Mouse (Mus musculus) olfactory bulb, adult 2 months (tissue): ENCODE measurements around the gene Sgpp1.

Experiments used
- CTCF ChIP-seq: fragments of 200-500 bp; IDR thresholded peaks from 2 replicates; pipeline ENCODE4 v1.5.1; 2012; ENCODE audit warnings: low read depth, mild to moderate bottlenecking, low read length, moderate library complexity; ENCODE audit not compliant: insufficient read depth
- POLR2A ChIP-seq: fragments of 200-500 bp; IDR thresholded peaks from 2 replicates; pipeline ENCODE4 v1.6.1; 2012; ENCODE audit warnings: mild to moderate bottlenecking, low read depth, low read length, moderate library complexity; ENCODE audit not compliant: insufficient read depth

- TF ChIP-seq CTCF (no peak), POLR2A (no peak)
Measured at GRCm38 (mm10) chr12:75765751-75766150, 30.2 kb upstream of the Sgpp1 start.
